Comparison of ENCODE assay signal across 32 mouse cellular contexts in the genomic region with DNA sequence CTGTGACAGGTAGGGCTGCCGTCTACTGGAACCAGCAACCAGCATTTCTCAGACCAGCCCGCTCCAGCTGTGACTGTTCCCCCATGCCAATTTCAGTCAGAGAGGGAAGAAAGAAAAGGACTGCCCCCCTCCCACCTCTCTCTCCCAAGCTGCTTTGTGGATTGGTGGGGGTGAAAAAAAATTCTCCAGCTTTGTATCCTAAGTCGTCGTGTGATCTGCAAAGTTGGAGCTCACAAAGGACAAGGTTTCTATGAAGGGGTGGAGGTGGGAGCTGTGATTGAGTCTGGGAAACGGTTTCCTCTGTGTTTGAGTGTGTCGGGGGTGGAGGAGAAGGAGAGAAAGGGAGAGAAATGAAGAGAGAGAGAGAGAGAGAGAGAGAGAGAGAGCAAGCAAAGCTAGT. TPM values are rescaled to one million over a fixed set of nuclear protein-coding genes. Genes with fewer than 3 reads are reported as not detected.
"Had no signal": no experiment of that assay in that cellular context is flagged by ENCODE, and none has a peak within 500 bp of the region (broad histone marks: within the 10 kb centered on the region; RNA-seq: fewer than 3 reads in every experiment).

No protein-coding gene starts in this region.

- H3K4me3 ChIP-seq: embryonic facial prominence, embryonic 10.5 days; embryonic facial prominence, embryonic 12.5 days; embryonic facial prominence, embryonic 13.5 days; embryonic facial prominence, embryonic 15.5 days; erythroblast, embryonic 14.5 days; forebrain, embryonic 10.5 days; forebrain, embryonic 12.5 days; forebrain, embryonic 13.5 days; gastrocnemius, adult 2 months; heart, adult 2 months; heart, embryonic 10.5 days had no signal

- H3K4me1 ChIP-seq: embryonic facial prominence, embryonic 12.5 days; embryonic facial prominence, embryonic 13.5 days; embryonic facial prominence, embryonic 15.5 days; heart, embryonic 10.5 days had no signal

- H3K9ac ChIP-seq: embryonic facial prominence, embryonic 12.5 days; embryonic facial prominence, embryonic 13.5 days; embryonic facial prominence, embryonic 15.5 days; forebrain, embryonic 12.5 days; forebrain, embryonic 13.5 days; forebrain, postnatal 0 days had no signal

- H3K27ac ChIP-seq: embryonic facial prominence, embryonic 10.5 days; embryonic facial prominence, embryonic 12.5 days; embryonic facial prominence, embryonic 13.5 days; embryonic facial prominence, embryonic 15.5 days; forebrain, embryonic 10.5 days; forebrain, embryonic 12.5 days; forebrain, embryonic 13.5 days; gastrocnemius, adult 2 months; heart, adult 2 months; heart, embryonic 10.5 days had no signal

- H3K4me2 ChIP-seq: embryonic facial prominence, embryonic 12.5 days; embryonic facial prominence, embryonic 13.5 days; embryonic facial prominence, embryonic 15.5 days; forebrain, embryonic 12.5 days; forebrain, embryonic 13.5 days; heart, embryonic 11.5 days had no signal

- H3K9me3 ChIP-seq: embryonic facial prominence, embryonic 10.5 days; embryonic facial prominence, embryonic 12.5 days; embryonic facial prominence, embryonic 13.5 days; embryonic facial prominence, embryonic 15.5 days; forebrain, embryonic 10.5 days; forebrain, embryonic 12.5 days; forebrain, embryonic 13.5 days; heart, embryonic 10.5 days had no signal

- ATAC-seq: forebrain, embryonic 13.5 days; forebrain, embryonic 14.5 days had no signal

- DNase-seq: cerebellum, adult 8-10 months; cerebellum, adult 9-10 months; cerebellum, adult 9-11 months; cerebellum, postnatal 25 days; cerebellum, postnatal 36 days; embryo, embryonic 11 days; forebrain, postnatal 0 days; gastrocnemius, adult 2 months; gastrocnemius, postnatal 10 days; gastrocnemius, postnatal 14 days; gastrocnemius, postnatal 25 days; gastrocnemius, postnatal 36 days; heart, adult 11 months; heart, adult 2 months had no signal

- H3K36me3 ChIP-seq: embryonic facial prominence, embryonic 10.5 days; embryonic facial prominence, embryonic 12.5 days; embryonic facial prominence, embryonic 13.5 days; embryonic facial prominence, embryonic 15.5 days; forebrain, embryonic 10.5 days; forebrain, embryonic 12.5 days; heart, embryonic 10.5 days had no signal

RNA-seq across cellular contexts. Expression of a gene that starts 9.6 kb away (rescaled TPM):
- total RNA-seq: common myeloid progenitor, adult 5-6 weeks; gastrocnemius, adult 18-20 months; gastrocnemius, adult 2 months; gastrocnemius, adult 8-10 months; gastrocnemius, postnatal 14 days; gastrocnemius, postnatal 25 days; gastrocnemius, postnatal 36 days; gastrocnemius, postnatal 4 days; granulocyte monocyte progenitor cell, adult 5-6 weeks; heart, adult 18-20 months; heart, adult 2 months had no signal
- polyA plus RNA-seq: embryonic facial prominence, embryonic 10.5 days; embryonic facial prominence, embryonic 15.5 days; erythroblast, embryonic 14.5 days; gonadal fat pad, adult 2 months; heart, adult 2 months; heart, embryonic 10.5 days; heart, embryonic 11.5 days had no signal
